Mouse (Mus musculus): ENCODE data around the gene Slc1a3.

The Slc1a3 gene

GRCm38 (mm10) chr15:8710146-8711006, at the start of gene Slc1a3:
Slc1a3 (minus strand) TSS chr15:8710764.
- peak; percentile 29 to 57 for DNase-seq (ENCODE audit: low spot score in 2 of 2)

DNA sequence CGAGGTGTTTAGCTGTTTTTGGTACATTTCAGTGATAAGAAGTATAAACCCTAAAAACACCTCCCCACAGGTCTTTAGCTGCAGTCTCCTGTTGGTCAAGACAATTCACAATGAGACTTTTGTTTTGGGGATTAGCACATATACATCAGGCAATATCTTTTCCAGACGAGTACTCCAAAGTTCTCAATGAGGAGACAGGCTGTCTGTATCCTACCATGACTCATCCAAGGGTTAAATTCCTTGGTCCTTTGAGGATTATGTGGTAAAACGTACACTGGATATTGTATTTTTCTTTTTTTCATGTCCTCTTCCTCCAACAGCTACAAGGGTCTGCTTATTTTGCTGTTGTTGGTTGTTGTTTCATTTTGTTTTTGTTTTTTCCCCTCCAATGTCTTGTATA, 48.5 kb upstream of the Slc1a3 start:
- DNase-seq (ENCODE audit: low spot score in 2 of 2) = no peak

DNA sequence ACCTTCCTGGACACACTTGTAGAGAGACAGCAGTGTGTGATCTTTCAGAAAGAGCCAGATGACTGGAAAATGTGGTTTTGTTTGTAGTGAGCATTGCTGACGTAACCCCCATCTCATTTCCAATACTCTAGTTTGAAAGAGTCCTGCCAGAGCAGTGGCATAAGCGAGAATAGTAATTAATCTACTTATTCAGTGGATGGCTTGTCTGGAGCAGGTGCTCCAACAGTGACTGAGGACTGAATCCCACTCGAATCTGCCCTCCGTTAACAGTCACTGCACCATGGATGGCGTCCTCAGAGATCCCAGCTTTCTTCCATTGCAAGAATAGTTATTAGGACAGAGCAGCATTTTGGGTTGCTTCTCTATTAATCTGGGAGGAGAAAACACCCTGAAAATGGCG, 45.9 kb upstream of the Slc1a3 start:
- DNase-seq (ENCODE audit: low spot score in 2 of 2) = no peak

GRCm38 (mm10) chr15:8749762-8750161, 39.2 kb upstream of the Slc1a3 start:
- no peak for DNase-seq (ENCODE audit: low spot score in 2 of 2)

- DNase-seq (ENCODE audit: low spot score in 2 of 2) = no peak
Measured at GRCm38 (mm10) chr15:8748771-8749170, 38.2 kb upstream of the Slc1a3 start.

DNA sequence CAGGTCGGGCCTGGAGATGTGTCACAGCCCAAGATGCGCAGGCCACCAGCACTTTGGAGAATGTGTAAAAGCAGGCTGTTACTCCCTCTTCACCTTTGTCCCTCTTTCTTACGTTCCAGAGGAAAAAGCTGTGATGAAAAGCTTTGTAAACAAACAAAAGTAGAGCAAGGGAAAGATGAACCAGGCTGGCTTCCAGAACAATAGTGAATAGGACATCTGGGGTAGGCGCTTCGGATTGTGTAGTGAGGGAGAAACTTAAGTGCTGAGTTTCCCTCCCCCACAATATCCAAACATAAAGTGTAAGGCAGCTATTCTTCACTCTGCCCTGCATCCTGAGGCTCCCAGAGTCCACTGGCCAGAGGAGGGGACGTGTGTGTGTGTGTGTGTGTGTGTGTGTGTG, 31.0 kb upstream of the Slc1a3 start:
- DNase-seq (ENCODE audit: low spot score in 2 of 2) = no peak

- DNase-seq (ENCODE audit: low spot score in 2 of 2) = no peak
Measured at GRCm38 (mm10) chr15:8740724-8741123, 30.2 kb upstream of the Slc1a3 start.

- DNase-seq (ENCODE audit: low spot score in 2 of 2) = no peak
Measured at GRCm38 (mm10) chr15:8738156-8738555, 27.6 kb upstream of the Slc1a3 start.

DNA sequence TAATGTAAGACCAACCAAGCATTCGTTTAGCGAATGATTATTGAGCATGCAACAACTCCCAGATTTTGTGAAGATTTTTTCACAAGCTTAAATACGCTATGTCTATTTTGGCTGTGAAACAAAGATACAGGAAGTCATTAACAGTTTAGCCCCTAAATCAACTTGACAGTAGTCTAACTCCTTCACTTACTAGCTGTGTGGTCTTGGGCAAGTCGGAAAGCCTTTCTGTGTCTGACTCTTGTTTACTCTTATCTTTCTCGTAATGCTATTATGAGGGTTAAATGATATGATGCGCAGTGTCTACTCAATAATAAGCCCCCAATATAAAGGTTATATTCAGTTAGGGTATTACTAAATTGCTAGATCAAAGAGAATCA, 23.8 kb upstream of the Slc1a3 start:
- DNase-seq (ENCODE audit: low spot score in 2 of 2) = no peak

- DNase-seq (ENCODE audit: low spot score in 2 of 2) = no peak
Measured at GRCm38 (mm10) chr15:8733669-8734362, 23.3 kb upstream of the Slc1a3 start.

DNA sequence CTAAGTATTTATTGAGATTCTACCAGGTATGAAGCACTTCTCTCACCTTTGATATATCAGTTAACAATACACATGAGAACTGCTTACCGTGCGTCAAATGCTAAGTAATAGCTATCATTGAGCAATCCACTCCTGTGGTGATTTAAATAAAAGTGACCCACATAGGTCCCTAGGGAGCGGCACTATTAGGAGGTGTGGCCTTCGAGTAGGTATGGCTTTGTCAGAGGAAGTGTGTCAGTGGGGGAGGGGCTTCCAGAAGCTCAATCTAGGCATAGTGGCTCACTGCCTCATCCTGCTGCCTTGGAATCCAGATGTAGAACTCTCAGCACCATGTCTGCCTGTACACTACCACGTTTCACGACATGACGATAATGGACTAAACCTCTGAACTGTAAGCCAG, 18.3 kb upstream of the Slc1a3 start:
- no peak for DNase-seq (ENCODE audit: low spot score in 2 of 2)

DNA sequence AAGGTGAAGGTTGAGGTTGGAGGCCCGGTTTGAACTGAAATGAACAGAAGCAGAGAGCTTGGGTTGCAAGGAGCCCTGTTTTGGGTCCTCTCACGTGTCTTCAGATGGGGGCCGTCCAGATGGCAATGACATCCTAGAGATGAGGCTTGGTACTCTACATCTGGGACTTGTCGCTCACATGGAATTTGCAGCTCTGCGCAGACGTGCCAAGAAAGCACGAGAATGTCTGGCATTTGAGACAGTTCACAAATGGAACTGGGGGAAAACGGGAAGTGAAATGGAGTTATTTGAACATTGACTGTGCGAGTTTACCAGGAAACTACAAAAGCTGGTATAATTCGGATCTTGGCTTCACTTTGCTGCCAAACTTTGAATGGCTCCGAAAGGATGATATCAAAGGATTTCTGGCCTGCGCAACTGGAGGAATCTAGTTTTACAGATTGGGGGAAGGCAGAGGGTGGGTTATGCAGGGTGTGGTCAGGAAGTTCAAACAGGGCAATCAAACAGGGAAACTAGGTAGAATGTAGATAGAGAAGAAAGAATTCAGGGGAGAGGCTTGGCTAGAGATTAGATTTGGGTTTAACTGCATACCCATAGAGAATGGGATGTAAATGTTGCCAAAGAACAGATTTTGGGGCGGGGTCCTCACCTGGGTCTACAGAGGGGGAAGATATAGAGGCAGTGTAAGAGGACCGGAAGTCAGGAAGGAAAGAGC, 12.0 kb upstream of the Slc1a3 start:
- no peak for DNase-seq (ENCODE audit: low spot score in 2 of 2)

- DNase-seq (ENCODE audit: low spot score in 2 of 2) = no peak
Measured at GRCm38 (mm10) chr15:8721746-8722145, 11.2 kb upstream of the Slc1a3 start.

DNA sequence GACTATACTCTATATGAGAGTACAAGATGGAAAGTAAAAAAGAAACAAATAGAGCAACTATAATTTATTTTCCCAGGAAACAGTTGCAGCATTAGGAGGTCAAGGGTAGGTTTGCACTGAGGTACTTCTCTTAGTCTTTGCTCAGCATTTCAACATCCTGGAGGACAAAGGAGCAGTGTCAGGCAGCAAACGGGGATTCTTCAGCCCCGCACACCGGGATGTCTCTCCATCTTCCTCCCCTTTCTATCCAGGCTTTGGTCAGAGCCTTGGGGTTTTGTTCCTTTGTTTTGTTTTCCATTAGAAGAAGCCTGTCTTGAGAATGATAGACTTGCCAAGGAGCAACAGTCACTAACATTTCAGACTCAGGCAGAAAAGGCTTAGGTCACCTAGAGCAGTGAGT, 10.4 kb upstream of the Slc1a3 start:
- no peak for DNase-seq (ENCODE audit: low spot score in 2 of 2)

- no peak for DNase-seq (ENCODE audit: low spot score in 2 of 2)
Measured at GRCm38 (mm10) chr15:8718496-8718895, 7.9 kb upstream of the Slc1a3 start.

GRCm38 (mm10) chr15:8717021-8717571, 6.5 kb upstream of the Slc1a3 start:
- no peak for DNase-seq (ENCODE audit: low spot score in 2 of 2)

DNA sequence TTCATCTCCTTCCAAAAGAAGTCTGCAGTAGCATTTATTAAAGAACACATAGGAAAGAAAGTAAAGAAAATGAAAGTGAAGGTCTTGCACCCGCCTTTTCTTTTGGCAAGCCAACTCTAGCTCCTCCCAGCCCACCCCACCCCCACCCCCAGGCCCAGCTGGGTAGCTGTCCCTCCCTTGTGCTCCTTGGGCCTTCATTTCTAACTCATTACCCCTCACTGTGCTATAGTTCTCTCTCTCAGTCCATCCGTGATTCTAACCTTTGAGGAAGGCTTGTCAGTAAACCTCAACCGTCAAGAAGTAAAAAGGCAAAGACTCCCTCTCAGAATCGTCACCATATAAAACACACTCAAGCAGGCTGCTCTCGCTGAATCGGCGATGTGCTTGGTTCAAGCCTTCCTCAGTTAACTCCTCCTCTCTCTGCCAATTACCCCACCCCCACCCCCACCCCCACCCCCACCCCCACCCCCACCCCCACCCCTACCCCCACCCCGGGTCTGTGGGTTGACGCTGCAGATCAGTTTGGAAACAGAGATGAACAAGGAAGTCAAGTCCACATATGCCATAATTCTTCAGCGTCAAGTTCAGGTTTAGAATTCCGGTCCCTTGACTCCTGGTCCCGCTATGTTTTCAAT, 5.9 kb upstream of the Slc1a3 start:
- no peak for DNase-seq (ENCODE audit: low spot score in 2 of 2)

DNA sequence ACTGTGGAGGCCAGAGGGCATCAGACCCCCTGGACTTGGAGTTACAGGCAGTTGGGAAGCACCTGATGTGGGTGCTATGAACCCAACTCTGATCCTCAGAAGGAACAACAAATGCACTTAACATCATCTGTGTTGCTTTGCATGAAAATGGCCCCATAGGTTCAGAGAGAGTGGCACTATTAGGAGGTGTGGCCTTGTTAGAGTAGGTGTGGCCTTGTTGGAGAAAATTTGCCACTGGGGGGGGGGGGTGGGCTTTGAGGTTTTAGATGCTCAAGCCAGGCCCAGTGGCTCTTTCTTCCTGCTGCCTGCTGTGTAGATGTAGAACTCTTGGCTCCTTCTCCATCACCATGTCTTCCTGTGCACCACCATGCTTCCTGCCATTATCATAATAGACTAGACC, 5.1 kb upstream of the Slc1a3 start:
- DNase-seq (ENCODE audit: low spot score in 2 of 2) = no peak

- DNase-seq (ENCODE audit: low spot score in 2 of 2) = no peak
Measured at GRCm38 (mm10) chr15:8712433-8712984, 1.9 kb upstream of the Slc1a3 start.

DNA sequence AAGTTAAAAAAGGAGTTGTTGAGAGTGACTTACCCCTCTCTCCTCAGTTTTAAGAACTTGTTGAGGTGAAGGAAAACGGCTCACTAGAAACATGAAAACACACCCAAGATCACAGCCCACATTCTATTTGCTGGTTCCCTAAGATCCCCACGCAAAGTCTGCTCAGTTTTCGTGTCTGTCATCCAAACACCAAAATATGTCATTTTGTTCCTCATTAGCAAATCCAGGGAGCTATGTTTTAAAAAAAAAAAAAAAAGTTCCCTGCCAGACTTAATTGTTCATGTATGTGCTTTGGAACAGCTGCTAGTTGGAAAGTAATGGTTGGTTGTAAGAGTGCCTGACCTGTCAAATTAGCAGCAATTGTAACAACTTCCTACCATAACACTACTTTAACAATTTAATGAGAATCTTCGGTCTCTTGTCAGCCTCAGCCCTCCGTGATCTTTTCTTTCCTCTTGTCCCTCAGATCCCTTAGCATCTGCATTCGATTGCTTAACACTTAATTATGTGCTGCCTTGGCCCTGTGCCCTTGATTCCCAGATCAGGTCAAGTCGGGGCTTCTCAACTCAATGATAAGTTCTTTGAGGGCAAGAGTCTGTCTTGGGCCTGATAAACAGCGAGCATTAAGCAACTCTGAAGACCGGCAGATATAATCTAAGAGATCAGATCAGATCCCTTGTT, 1.2 kb upstream of the Slc1a3 start:
- DNase-seq (ENCODE audit: low spot score in 2 of 2) = peak in 1 of 2 experiments; percentile 31

GRCm38 (mm10) chr15:8709578-8709977, 986 bp downstream of the Slc1a3 start:
- peak; percentile 17 to 48 for DNase-seq (ENCODE audit: low spot score in 2 of 2)

All from right cerebral cortex, adult 2 months (tissue).